Mouse (Mus musculus) liver, adult 2 months (tissue): ENCODE measurements around the gene Ssc4d. TPM values are rescaled to one million over a fixed set of nuclear protein-coding genes. Genes with fewer than 3 reads are reported as not detected.

Source experiments
- DNase-seq: peaks from one replicate; pipeline ENCODE4 v3.0.0-alpha.2; 2011; ENCODE audit warnings: low read depth, low spot score; ENCODE audit errors: extremely low read depth
- H3K27ac ChIP-seq: fragments of 200-500 bp; replicated peaks from 2 replicates; pipeline ENCODE4 v1.5.1; 2012; ENCODE audit warnings: low read depth, mild to moderate bottlenecking, control low read depth, inconsistent platforms, low read length; ENCODE audit not compliant: insufficient read depth
- H3K27me3 ChIP-seq: fragments of 200-500 bp; 2 replicates; pipeline ENCODE4 v1.6.1; 2012; ENCODE audit warnings: mild to moderate bottlenecking, moderate library complexity, low read length, inconsistent platforms; ENCODE audit not compliant: control insufficient read depth, insufficient read depth
- H3K36me3 ChIP-seq: fragments of 200-500 bp; 2 replicates; pipeline ENCODE4 v1.6.1; 2012; ENCODE audit warnings: low read length, inconsistent platforms; ENCODE audit not compliant: control insufficient read depth, insufficient read depth
- H3K4me1 ChIP-seq: fragments of 200-500 bp; 2 replicates; pipeline ENCODE4 v1.6.1; 2011; ENCODE audit warnings: low read length; ENCODE audit not compliant: control insufficient read depth, insufficient read depth
- H3K4me3 ChIP-seq: fragments of 200-500 bp; 2 replicates; pipeline ENCODE4 v1.5.1; 2011; ENCODE audit warnings: low read depth, mild to moderate bottlenecking, control low read depth, low read length, moderate library complexity; ENCODE audit not compliant: insufficient read depth
- H3K79me2 ChIP-seq: fragments of 200-500 bp; 2 replicates; pipeline ENCODE4 v1.6.1; 2012; ENCODE audit warnings: inconsistent platforms, mild to moderate bottlenecking, low read length, moderate library complexity; ENCODE audit not compliant: control insufficient read depth, insufficient read depth
- H3K9ac ChIP-seq: fragments of 200-500 bp; 2 replicates; pipeline ENCODE4 v1.6.1; 2012; ENCODE audit warnings: low read depth, mild to moderate bottlenecking, control low read depth, inconsistent platforms, low read length
- CTCF ChIP-seq: fragments of 200-500 bp; IDR thresholded peaks from 2 replicates; pipeline ENCODE4 v1.5.1; 2011; ENCODE audit warnings: low read depth, low read length, control low read depth
- POLR2A ChIP-seq: fragments of 200-500 bp; IDR thresholded peaks from 2 replicates; pipeline ENCODE4 v1.6.1; 2011; ENCODE audit warnings: low read length, control low read depth; ENCODE audit not compliant: insufficient read depth; ENCODE audit errors: extremely low read depth
- WGBS: fragments of 180-500 bp; shearing (Covaris S2); methylation state at CpG from one replicate; pipeline ENCODE4 v1.1.7; 2018; 5-methylcytosine and 5-hydroxymethylcytosine counted together
- polyA plus RNA-seq: library from polyadenylated mRNA; depleted of rRNA; stranded (reverse); fragments of >200 nt; gene quantifications from 2 replicates; pipeline ENCODE4 v1.2.3, GENCODE M21; 2012; rRNA removed
- total RNA-seq: library from RNA; depleted of rRNA; stranded (reverse); fragments of >200 nt; gene quantifications from 2 replicates; pipeline ENCODE4 v1.2.3, GENCODE M21; 2014; rRNA removed

The Ssc4d gene
- 4.0 and 4.8 TPM in 2 replicates for total RNA-seq
- polyA plus RNA-seq: 5.8 and 6.5 TPM in 2 replicates

- H3K4me1 ChIP-seq: no peaks in the 10 kb centered on the region
- no peaks in the 10 kb centered on the region for H3K27me3 ChIP-seq
- no peaks in the 10 kb centered on the region for H3K36me3 ChIP-seq
- TF ChIP-seq CTCF (no peak), POLR2A (no peak)
- 35% methylated on average over 9 of the region's 9 CpGs for WGBS
- no peak within 1 kb of the TSS for H3K4me3 ChIP-seq
- no peaks in the 10 kb centered on the region for H3K79me2 ChIP-seq
- no peak within 1 kb of the TSS for H3K27ac ChIP-seq
- DNase-seq: no peak
- no peak within 1 kb of the TSS for H3K9ac ChIP-seq
Measured at GRCm38 (mm10) chr5:135974365-135974764, at the start of gene Ssc4d. TSS of gene Ssc4d (minus strand) at chr5:135974531.

GRCm38 (mm10) chr5:136019907-136020306 lies 45.6 kb upstream of the Ssc4d start:
- no peak overlapping the region for H3K27ac ChIP-seq
- WGBS: 70% methylated on average over 1 of the region's 1 CpGs
- no peak overlapping the region for H3K9ac ChIP-seq
- DNase-seq: no peak
- TF ChIP-seq POLR2A (no peak), CTCF (no peak)
- peaks cover 2% of the 10 kb centered on the region for H3K4me1 ChIP-seq
- H3K79me2 ChIP-seq: no peaks in the 10 kb centered on the region
- no peak overlapping the region for H3K4me3 ChIP-seq
- H3K36me3 ChIP-seq: no peaks in the 10 kb centered on the region; the same call in 1 of the 2 replicates
- H3K27me3 ChIP-seq: no peaks in the 10 kb centered on the region

GRCm38 (mm10) chr5:136018726-136019125 lies 44.4 kb upstream of the Ssc4d start:
- H3K4me3 ChIP-seq: no peak overlapping the region
- H3K27ac ChIP-seq: no peak overlapping the region
- no peaks in the 10 kb centered on the region; the same call in 1 of the 2 replicates for H3K36me3 ChIP-seq
- H3K4me1 ChIP-seq: peaks cover 2% of the 10 kb centered on the region
- WGBS: 33% methylated on average over 2 of the region's 2 CpGs
- no peaks in the 10 kb centered on the region for H3K27me3 ChIP-seq
- TF ChIP-seq CTCF (no peak), POLR2A (no peak)
- no peak overlapping the region for H3K9ac ChIP-seq
- no peaks in the 10 kb centered on the region for H3K79me2 ChIP-seq
- no peak for DNase-seq

- DNase-seq: no peak
- no peaks in the 10 kb centered on the region for H3K79me2 ChIP-seq
- peaks cover 2% of the 10 kb centered on the region; the same call in 1 of the 2 replicates for H3K36me3 ChIP-seq
- no peak overlapping the region for H3K9ac ChIP-seq
- TF ChIP-seq POLR2A (no peak), CTCF (no peak)
- 93% methylated on average over 6 of the region's 6 CpGs for WGBS
- H3K27me3 ChIP-seq: no peaks in the 10 kb centered on the region
- no peak overlapping the region for H3K4me3 ChIP-seq
- peaks cover 2% of the 10 kb centered on the region for H3K4me1 ChIP-seq
- H3K27ac ChIP-seq: no peak overlapping the region
Measured at GRCm38 (mm10) chr5:136017262-136017661, 42.9 kb upstream of the Ssc4d start.

GRCm38 (mm10) chr5:136016014-136016876 lies 41.9 kb upstream of the Ssc4d start:
- Histone ChIP-seq H3K36me3 (peaks cover 6% of the 10 kb centered on the region; the same call in 1 of the 2 replicates), H3K4me1 (peaks cover 2% of the 10 kb centered on the region), H3K9ac (no peak overlapping the region), H3K27ac (no peak overlapping the region), H3K4me3 (no peak overlapping the region), H3K79me2 (no peaks in the 10 kb centered on the region), H3K27me3 (no peaks in the 10 kb centered on the region)
- TF ChIP-seq POLR2A (no peak), CTCF (no peak)
- 87% methylated on average over 10 of the region's 10 CpGs for WGBS
- no peak for DNase-seq

- Histone ChIP-seq H3K9ac (no peak overlapping the region), H3K79me2 (no peaks in the 10 kb centered on the region), H3K4me1 (peaks cover 2% of the 10 kb centered on the region), H3K36me3 (peaks cover 6% of the 10 kb centered on the region; the same call in 1 of the 2 replicates), H3K27ac (0 out of 2 replicates have a peak overlapping the region, but pooled peaks have one; percentile 37), H3K27me3 (no peaks in the 10 kb centered on the region), H3K4me3 (no peak overlapping the region)
- DNase-seq: no peak
- 84% methylated on average over 10 of the region's 10 CpGs for WGBS
- TF ChIP-seq CTCF: no peak
Measured at GRCm38 (mm10) chr5:136015586-136015985, 41.3 kb upstream of the Ssc4d start.
